Mouse (Mus musculus): ENCODE measurements at regions not wholly inside any gene's neighbourhood (a gene's known extent, or its start where the extent isn't known, plus 50 kb on each side); places are given as distances from the start of the nearest gene placed in this dataset.
A peak's percentile ranks its signal among the peaks of the same experiment; 100 is the strongest.

GRCm38 (mm10) chr10:56979601-56980000 lies 506.6 kb upstream of the Hsf2 start:
- Histone ChIP-seq H3K36me3 (ENCODE audit: control insufficient read depth, insufficient read depth) (no peaks in the 10 kb centered on the region), H3K27ac (ENCODE audit: low read length) (no peak overlapping the region), H3K9me3 (ENCODE audit: control insufficient read depth, low read length) (no peaks in the 10 kb centered on the region), H3K4me2 (ENCODE audit: low read length) (no peak overlapping the region), H3K9ac (replicated peaks; ENCODE audit: low read depth, low read length) (no peak overlapping the region), H3K4me3 (replicated peaks; ENCODE audit: low read length) (no peak overlapping the region), H3K27me3 (replicated peaks; ENCODE audit: control insufficient read depth, insufficient read depth, low read length) (no peaks in the 10 kb centered on the region), H3K4me1 (replicated peaks; ENCODE audit: control insufficient read depth, insufficient read depth, low read length) (peaks cover 10% of the 10 kb centered on the region)
- ATAC-seq, result no peak
- WGBS, result 52% methylated on average over 3 of the region's 3 CpGs

GRCm38 (mm10) chr10:56980821-56981220 lies 505.4 kb upstream of the Hsf2 start:
- WGBS, result 53% methylated on average over 3 of the region's 3 CpGs
- Histone ChIP-seq H3K9me3 (ENCODE audit: control insufficient read depth, low read length) (no peaks in the 10 kb centered on the region), H3K27me3 (replicated peaks; ENCODE audit: control insufficient read depth, insufficient read depth, low read length) (no peaks in the 10 kb centered on the region), H3K36me3 (ENCODE audit: control insufficient read depth, insufficient read depth) (no peaks in the 10 kb centered on the region), H3K9ac (replicated peaks; ENCODE audit: low read depth, low read length) (no peak overlapping the region), H3K4me1 (replicated peaks; ENCODE audit: control insufficient read depth, insufficient read depth, low read length) (peaks cover 10% of the 10 kb centered on the region), H3K27ac (ENCODE audit: low read length) (no peak overlapping the region), H3K4me3 (replicated peaks; ENCODE audit: low read length) (no peak overlapping the region), H3K4me2 (ENCODE audit: low read length) (no peak overlapping the region)
- no peak for ATAC-seq

- Histone ChIP-seq H3K9me3 (ENCODE audit: control insufficient read depth, low read length) (no peaks in the 10 kb centered on the region), H3K9ac (replicated peaks; ENCODE audit: low read depth, low read length) (no peak overlapping the region), H3K27me3 (replicated peaks; ENCODE audit: control insufficient read depth, insufficient read depth, low read length) (no peaks in the 10 kb centered on the region), H3K27ac (ENCODE audit: low read length) (no peak overlapping the region), H3K4me3 (replicated peaks; ENCODE audit: low read length) (no peak overlapping the region), H3K4me1 (replicated peaks; ENCODE audit: control insufficient read depth, insufficient read depth, low read length) (peaks cover 10% of the 10 kb centered on the region), H3K36me3 (ENCODE audit: control insufficient read depth, insufficient read depth) (no peaks in the 10 kb centered on the region), H3K4me2 (ENCODE audit: low read length) (no peak overlapping the region)
- 37% methylated on average over 8 of the region's 8 CpGs for WGBS
- peak; percentile 86 for ATAC-seq
These were observed 503.5 kb upstream of the Hsf2 start for GRCm38 (mm10) chr10:56982526-56983190.

GRCm38 (mm10) chr10:56994969-56995368 lies 491.2 kb upstream of the Hsf2 start:
- H3K9ac ChIP-seq (replicated peaks; ENCODE audit: low read depth, low read length), result no peak overlapping the region

GRCm38 (mm10) chr10:57000892-57001722 lies 485.1 kb upstream of the Hsf2 start:
- Histone ChIP-seq H3K4me2 (ENCODE audit: low read length) (peak overlapping the region; percentile 34), H3K36me3 (ENCODE audit: control insufficient read depth, insufficient read depth) (no peaks in the 10 kb centered on the region), H3K9me3 (ENCODE audit: control insufficient read depth, low read length) (no peaks in the 10 kb centered on the region), H3K27me3 (replicated peaks; ENCODE audit: control insufficient read depth, insufficient read depth, low read length) (no peaks in the 10 kb centered on the region), H3K4me1 (replicated peaks; ENCODE audit: control insufficient read depth, insufficient read depth, low read length) (peaks cover 3% of the 10 kb centered on the region), H3K9ac (replicated peaks; ENCODE audit: low read depth, low read length) (no peak overlapping the region), H3K27ac (ENCODE audit: low read length) (no peak overlapping the region), H3K4me3 (replicated peaks; ENCODE audit: low read length) (0 out of 2 replicates have a peak overlapping the region, but pooled peaks have one; percentile 10)
- ATAC-seq, result peak; percentile 90
- WGBS, result 17% methylated on average over 16 of the region's 16 CpGs

More at GRCm38 (mm10) chr10:56994969-56995368, 491.2 kb upstream of the Hsf2 start:
- 95% methylated on average over 3 of the region's 3 CpGs for WGBS
- Histone ChIP-seq H3K4me3 (replicated peaks; ENCODE audit: low read length) (no peak overlapping the region), H3K27ac (ENCODE audit: low read length) (no peak overlapping the region), H3K4me1 (replicated peaks; ENCODE audit: control insufficient read depth, insufficient read depth, low read length) (peaks cover 3% of the 10 kb centered on the region), H3K4me2 (ENCODE audit: low read length) (no peak overlapping the region), H3K36me3 (ENCODE audit: control insufficient read depth, insufficient read depth) (no peaks in the 10 kb centered on the region), H3K9me3 (ENCODE audit: control insufficient read depth, low read length) (no peaks in the 10 kb centered on the region), H3K27me3 (replicated peaks; ENCODE audit: control insufficient read depth, insufficient read depth, low read length) (no peaks in the 10 kb centered on the region)
- no peak for ATAC-seq

- Histone ChIP-seq H3K9me3 (ENCODE audit: control insufficient read depth, low read length) (no peaks in the 10 kb centered on the region), H3K27ac (ENCODE audit: low read length) (no peak overlapping the region), H3K27me3 (replicated peaks; ENCODE audit: control insufficient read depth, insufficient read depth, low read length) (no peaks in the 10 kb centered on the region), H3K9ac (replicated peaks; ENCODE audit: low read depth, low read length) (no peak overlapping the region), H3K4me2 (ENCODE audit: low read length) (no peak overlapping the region), H3K4me1 (replicated peaks; ENCODE audit: control insufficient read depth, insufficient read depth, low read length) (peaks cover 3% of the 10 kb centered on the region), H3K4me3 (replicated peaks; ENCODE audit: low read length) (no peak overlapping the region), H3K36me3 (ENCODE audit: control insufficient read depth, insufficient read depth) (no peaks in the 10 kb centered on the region)
- WGBS, result 74% methylated on average over 8 of the region's 8 CpGs
- no peak for ATAC-seq
These were observed 484.5 kb upstream of the Hsf2 start for GRCm38 (mm10) chr10:57001723-57002110.

DNA sequence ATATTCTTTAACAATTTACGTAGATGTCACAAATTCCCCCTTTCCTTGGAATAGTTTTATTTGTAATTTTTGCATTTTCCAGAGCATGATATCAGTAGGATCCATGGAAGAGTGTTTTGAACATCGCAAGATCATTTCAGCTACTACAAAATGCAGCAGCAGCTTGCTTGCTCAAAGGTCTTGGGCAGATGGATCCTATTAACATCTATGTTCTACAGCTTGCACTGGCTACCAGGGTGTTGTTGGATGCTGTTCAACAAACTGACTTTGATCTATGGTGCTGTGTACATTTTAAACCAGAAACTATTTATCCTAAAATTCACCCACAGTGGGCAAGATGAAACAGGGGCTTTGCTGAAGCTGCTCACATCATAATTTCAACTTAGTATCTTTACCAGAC lies 448.5 kb upstream of the Hsf2 start:
- no peak overlapping the region for H3K9ac ChIP-seq (replicated peaks; ENCODE audit: low read depth, low read length)
- no peaks in the 10 kb centered on the region for H3K36me3 ChIP-seq (ENCODE audit: control insufficient read depth, insufficient read depth)
- H3K27me3 ChIP-seq (replicated peaks; ENCODE audit: control insufficient read depth, insufficient read depth, low read length), result no peaks in the 10 kb centered on the region
- H3K4me3 ChIP-seq (replicated peaks; ENCODE audit: low read length), result no peak overlapping the region
- H3K27ac ChIP-seq (ENCODE audit: low read length), result no peak overlapping the region
- H3K4me1 ChIP-seq (replicated peaks; ENCODE audit: control insufficient read depth, insufficient read depth, low read length), result no peaks in the 10 kb centered on the region
- no peaks in the 10 kb centered on the region for H3K9me3 ChIP-seq (ENCODE audit: control insufficient read depth, low read length)
- ATAC-seq, result no peak
- no peak overlapping the region for H3K4me2 ChIP-seq (ENCODE audit: low read length)
- WGBS, result 82% methylated on average over 2 of the region's 2 CpGs

DNA sequence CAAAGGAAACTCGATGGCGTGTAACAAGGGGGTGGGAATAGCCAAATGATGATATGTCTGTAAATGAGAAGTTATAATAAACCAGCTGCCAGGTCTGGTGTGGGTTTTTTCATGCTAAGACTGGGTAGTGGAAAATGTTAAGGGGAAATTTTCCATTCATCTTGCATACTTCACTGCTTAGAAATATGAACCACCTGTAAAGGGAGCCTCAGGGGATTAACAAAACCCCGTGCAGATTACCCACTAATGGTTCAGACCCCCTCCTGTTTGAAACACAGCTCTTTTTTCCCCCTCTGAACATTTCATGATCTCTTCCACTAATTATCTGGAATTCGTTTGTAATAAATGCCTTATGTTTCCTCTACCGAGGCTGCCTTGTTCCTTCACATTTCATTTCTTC lies 446.0 kb upstream of the Hsf2 start:
- H3K36me3 ChIP-seq (ENCODE audit: control insufficient read depth, insufficient read depth), result no peaks in the 10 kb centered on the region
- ATAC-seq, result no peak
- no peak overlapping the region for H3K4me2 ChIP-seq (ENCODE audit: low read length)
- no peaks in the 10 kb centered on the region for H3K4me1 ChIP-seq (replicated peaks; ENCODE audit: control insufficient read depth, insufficient read depth, low read length)
- no peaks in the 10 kb centered on the region for H3K9me3 ChIP-seq (ENCODE audit: control insufficient read depth, low read length)
- H3K27ac ChIP-seq (ENCODE audit: low read length), result no peak overlapping the region
- 33% methylated on average over 5 of the region's 5 CpGs for WGBS
- H3K9ac ChIP-seq (replicated peaks; ENCODE audit: low read depth, low read length), result no peak overlapping the region
- H3K27me3 ChIP-seq (replicated peaks; ENCODE audit: control insufficient read depth, insufficient read depth, low read length), result no peaks in the 10 kb centered on the region
- no peak overlapping the region for H3K4me3 ChIP-seq (replicated peaks; ENCODE audit: low read length)

GRCm38 (mm10) chr10:57046021-57046420 lies 440.2 kb upstream of the Hsf2 start:
- Histone ChIP-seq H3K4me2 (ENCODE audit: low read length) (no peak overlapping the region), H3K9me3 (ENCODE audit: control insufficient read depth, low read length) (no peaks in the 10 kb centered on the region), H3K36me3 (ENCODE audit: control insufficient read depth, insufficient read depth) (no peaks in the 10 kb centered on the region), H3K4me1 (replicated peaks; ENCODE audit: control insufficient read depth, insufficient read depth, low read length) (no peaks in the 10 kb centered on the region), H3K27ac (ENCODE audit: low read length) (no peak overlapping the region), H3K27me3 (replicated peaks; ENCODE audit: control insufficient read depth, insufficient read depth, low read length) (no peaks in the 10 kb centered on the region), H3K4me3 (replicated peaks; ENCODE audit: low read length) (no peak overlapping the region), H3K9ac (replicated peaks; ENCODE audit: low read depth, low read length) (no peak overlapping the region)
- WGBS, result 72% methylated on average over 2 of the region's 2 CpGs
- ATAC-seq, result no peak

Data from forebrain, embryonic 16.5 days (tissue).